Mouse (Mus musculus): ENCODE data around the gene 9130204L05Rik.

- TF ChIP-seq CTCF (IDR thresholded peaks at IDR 0.05; ENCODE audit: insufficient read depth, low read depth, low read length) = no peak
- no peak for TF ChIP-seq POLR2A (IDR thresholded peaks at IDR 0.05; ENCODE audit: insufficient read depth, low read depth, low read length)
Measured at GRCm38 (mm10) chr3:91108696-91109095, 18.1 kb upstream of the 9130204L05Rik start.

All from olfactory bulb, adult 2 months (tissue).